Mouse (Mus musculus): ENCODE results near the gene Wfs1.

Wfs1 gene

DNA sequence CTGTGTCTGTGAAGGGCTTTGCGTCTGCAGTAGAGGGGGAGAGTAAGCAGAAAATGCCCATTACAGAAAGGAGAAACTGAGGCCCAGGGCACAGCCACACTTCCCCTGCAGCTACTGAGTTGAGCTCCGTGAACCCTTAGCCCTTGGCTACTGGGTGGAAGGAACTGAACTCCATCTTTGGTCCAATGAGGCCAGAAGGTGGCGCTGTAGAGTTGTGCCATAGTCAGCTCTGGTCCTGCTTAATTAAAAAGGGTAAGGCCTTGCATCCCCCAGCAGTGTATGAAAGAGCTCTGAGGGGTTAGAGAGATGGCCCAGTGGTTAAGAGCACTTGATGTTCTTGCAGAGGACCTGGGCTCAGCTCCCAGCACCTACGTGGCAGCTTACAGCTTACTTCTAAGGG, 60.3 kb downstream of the Wfs1 start:
- peak; percentile 17 for DNase-seq (ENCODE audit: low read depth)

DNA sequence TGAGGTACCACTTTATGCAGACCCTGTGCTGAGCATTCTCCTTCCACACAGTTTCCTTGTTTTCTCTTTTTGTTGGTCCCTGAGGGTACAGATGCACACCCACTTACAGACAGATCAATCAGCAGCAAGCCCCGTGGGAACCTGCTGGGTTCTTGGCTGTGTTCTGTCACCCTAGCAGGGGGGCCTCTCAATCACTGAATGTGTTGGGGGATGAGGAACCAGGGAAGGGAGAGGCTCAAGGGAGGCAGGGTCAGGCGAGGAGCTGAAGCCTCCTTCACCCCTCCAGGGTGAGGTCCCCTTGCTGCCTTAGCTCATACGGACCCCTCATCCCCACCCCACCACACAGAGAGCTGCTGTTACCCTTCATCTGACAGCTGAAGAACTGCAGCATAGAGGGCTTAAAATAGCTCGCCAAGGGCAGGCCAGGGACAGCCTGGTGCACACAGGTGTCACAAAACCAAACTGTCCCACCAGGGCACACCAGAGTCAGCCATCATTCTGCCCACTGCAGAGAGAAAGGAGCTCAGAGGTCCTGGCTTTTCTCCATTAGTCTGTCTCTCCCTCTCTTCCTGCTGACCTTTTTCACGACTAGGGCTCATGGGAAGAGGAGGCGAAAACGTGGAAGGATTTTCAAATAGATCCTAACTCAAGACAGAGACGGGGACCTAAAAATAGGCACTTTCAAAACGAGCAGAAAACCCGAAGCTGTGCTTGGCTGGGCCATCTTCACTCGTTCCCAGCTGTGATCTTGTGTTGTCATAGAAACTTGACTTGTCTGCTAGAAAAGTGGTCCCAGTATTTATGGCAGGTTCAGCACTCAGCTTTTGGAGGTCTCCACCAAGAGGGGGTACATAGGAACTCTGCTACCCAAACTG, 64.9 kb downstream of the Wfs1 start:
- DNase-seq (ENCODE audit: low read depth) = no peak

DNA sequence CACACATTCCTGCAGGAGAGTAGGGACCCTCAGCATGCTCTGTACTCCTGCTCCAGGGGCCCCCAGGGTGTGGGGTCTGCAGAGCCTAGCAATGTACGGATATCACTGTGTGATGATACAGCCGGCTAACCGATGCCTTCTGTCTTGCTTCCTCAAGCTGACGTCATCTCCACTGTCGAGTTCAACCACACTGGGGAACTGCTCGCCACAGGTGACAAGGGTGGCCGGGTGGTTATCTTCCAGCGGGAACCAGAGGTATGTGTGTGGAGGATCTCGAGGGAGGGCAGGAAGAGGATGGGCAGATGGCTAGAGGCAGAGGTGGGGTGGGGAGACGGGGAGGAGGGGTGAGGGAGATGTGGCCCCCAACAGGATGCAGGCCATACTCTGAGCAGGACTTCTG, 66.2 kb downstream of the Wfs1 start:
- no peak for DNase-seq (ENCODE audit: low read depth)

DNA sequence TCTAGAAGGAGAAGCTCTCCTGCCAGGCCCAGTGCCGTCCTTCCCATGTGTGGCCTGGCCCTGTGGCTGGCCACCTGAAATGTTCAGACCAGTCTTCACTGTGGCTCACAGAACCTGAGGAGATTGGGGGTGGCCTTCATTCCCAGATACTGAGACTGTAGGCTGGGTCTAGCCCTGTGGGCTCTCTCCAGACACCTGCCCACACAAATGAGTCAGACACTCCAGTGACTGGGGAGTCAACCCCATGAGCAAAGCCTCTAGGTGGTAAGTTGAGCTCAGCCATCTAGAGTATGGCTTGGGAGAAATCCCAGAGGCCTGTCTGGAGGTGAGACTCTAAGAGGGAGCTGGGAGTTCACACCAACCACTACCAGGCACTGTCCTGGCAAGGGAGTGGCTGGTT, 67.1 kb downstream of the Wfs1 start:
- no peak for DNase-seq (ENCODE audit: low read depth)

DNA sequence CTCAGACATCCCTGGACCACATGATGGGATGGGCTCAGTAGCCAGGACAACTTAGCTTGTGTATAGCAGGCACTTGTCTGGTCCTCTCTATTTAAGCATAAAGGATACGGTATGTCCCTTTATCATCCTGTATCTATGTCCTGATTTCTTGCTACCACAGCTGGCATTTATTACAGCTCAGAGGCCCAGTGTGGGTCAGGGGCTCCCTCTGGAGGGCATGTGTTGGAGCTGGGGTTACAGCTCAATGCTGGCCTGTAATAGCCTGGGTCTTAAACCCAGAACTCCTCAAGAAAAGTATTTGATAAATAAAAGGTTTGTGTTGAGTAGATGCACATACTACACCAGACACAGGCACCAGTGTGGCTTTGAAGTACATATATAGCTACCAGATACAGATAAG, 68.9 kb downstream of the Wfs1 start:
- no peak for DNase-seq (ENCODE audit: low read depth)

DNA sequence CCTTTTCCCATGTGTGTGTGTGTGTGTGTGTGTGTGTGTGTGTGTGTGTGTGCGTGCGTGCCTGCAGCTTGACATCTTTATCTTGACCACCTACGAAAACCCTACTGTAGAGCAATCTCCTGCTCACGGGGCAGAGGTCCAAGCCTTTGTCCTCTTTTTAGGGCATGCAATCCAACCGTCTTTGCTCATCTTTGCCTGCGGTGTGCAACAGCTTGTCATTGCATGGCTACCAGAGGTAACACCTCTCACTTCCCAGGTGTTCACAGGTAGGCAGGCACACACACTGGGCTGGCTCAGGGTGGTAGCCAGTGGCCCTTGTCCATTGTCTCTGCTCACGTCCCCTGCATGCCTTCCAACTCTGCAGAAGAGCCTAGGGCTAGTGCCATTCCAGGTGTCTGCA, 71.0 kb downstream of the Wfs1 start:
- DNase-seq (ENCODE audit: low read depth) = no peak

DNA sequence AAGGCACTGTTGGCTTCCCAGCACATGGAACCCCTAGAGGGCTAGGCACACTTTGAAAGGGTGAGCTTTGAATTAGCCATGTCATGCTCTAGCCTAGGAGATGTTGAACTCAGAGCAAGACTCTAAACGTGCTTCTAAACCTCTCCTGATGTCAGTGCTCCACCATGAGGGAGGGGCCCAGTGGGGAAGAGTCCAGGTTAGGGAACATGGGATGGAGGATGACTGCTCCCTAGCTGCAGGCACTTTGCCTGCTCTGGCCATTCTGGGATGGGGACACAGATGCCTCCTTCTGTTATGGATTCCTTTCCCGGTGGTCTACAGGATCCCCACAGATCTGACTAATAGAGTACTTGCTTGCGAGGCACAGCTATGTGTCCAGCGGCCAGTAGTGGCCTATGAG, 71.8 kb downstream of the Wfs1 start:
- no peak for DNase-seq (ENCODE audit: low read depth)

DNA sequence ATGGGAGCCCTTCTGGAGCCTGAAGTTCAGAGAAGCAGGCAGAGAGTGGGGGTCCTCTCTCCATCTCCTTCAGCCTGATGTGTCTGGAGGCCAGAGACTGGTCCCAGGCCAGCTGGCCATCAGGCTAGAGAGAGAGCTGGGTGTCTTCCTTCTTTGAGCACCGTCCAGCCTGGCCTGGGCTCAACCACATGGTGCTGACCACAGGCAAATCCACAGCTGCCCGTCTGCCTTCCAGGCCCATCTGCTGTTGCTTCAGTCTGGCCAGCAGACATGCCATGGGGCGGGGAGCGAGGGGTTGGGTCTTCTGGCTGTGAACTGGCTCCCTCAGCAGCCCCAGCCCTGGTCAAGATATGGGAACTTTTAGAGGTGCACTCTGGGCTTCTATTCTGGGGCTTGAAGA, 72.4 kb downstream of the Wfs1 start:
- no peak for DNase-seq (ENCODE audit: low read depth)

Data from c-Kit-positive CD71-negative TER-119-negative erythroid progenitor cells, embryonic 14.5 days (primary cell).